Mouse (Mus musculus) hindlimb bud, embryonic 11.5 days (tissue): ENCODE results near the gene Rft1.

ENCODE experiments used
- DNase-seq: peaks from one replicate; pipeline ENCODE4 v3.0.0-alpha.2; 2012; ENCODE audit warnings: low read depth, low spot score; ENCODE audit errors: extremely low spot score

The Rft1 gene

DNA sequence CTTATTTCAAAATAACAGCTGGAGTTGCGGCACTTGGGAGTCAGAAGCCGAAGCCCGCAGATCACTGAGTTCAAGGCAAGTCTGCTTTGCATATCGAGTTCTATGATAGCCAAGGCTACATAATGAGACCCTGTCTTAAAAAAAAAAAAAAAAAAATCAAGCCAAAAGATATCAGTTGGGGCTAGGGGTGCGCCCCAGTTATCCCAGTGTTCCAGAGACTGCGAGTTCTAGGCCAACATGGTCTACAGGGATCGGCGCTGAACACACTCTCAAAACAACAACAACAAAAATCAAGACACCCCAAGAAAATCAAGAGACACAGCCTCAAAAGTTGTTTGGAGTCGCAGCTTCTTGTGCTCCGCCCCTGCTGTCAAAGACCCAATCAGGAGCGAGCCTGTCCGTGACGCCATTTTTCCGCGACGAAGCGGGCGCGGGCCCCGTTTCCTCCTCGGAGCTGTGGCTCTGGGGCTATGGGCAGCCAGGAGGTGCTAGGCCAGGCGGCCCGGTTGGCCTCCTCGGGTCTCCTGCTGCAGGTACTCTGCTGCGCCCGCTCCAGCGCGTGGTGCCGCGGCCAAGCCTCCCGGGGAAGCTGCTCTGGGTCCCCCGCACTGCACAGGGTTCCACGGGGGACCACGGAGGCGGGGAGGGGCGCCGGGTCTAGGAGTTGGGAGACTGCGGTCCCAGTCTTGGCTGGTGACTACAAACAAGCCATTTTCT, at the start of gene Rft1:
Rft1 (plus strand) TSS at position 418 of the 717 bp plus-strand sequence.
- DNase-seq: peak; percentile 89

DNA sequence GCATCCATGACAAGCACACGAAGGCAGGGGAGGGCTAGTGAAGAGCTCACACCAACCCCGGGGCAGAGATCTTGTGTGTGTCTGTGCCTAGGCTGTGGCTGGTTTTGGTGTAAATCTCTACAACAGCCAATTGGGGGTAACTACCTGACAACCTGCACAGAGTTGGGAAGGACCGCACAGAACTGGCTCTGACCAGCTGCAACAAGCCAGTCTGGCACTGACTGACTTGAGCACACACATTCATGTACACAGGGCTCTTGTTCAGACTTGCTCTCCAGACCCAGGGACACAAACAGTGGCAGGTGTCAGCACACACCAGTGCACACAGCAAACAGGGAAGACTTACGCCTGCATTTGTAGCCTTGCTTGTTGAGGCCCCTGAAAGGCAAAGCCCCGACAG, 47.3 kb upstream of the Rft1 start:
- DNase-seq: no peak

DNA sequence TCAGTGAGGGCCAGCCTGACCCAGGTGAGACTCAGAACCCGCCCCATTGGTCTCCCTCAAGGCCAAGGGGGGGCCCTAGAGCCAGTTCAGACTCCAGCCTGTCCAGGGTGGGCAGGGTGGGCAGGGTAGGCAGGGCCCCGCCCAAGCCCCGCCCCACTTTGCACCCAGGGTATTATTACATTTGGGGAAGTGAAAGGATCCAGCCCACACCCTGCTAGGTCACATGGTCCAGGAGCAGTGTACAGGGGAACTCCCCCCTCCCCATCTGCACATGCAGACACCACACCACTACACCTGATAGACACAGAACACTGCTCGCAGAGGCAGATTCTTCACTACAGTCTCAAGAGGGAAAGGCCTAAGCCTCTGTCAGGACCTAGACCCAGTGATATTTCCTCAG, 46.5 kb upstream of the Rft1 start:
- no peak for DNase-seq

GRCm38 (mm10) chr14:30608176-30608575, 46.0 kb upstream of the Rft1 start:
- no peak for DNase-seq

- DNase-seq: no peak
These were observed 44.7 kb upstream of the Rft1 start for GRCm38 (mm10) chr14:30609499-30609898.

GRCm38 (mm10) chr14:30610304-30610703, 43.9 kb upstream of the Rft1 start:
- DNase-seq: no peak

- DNase-seq: no peak
These were observed 43.2 kb upstream of the Rft1 start for GRCm38 (mm10) chr14:30610940-30611339.

DNA sequence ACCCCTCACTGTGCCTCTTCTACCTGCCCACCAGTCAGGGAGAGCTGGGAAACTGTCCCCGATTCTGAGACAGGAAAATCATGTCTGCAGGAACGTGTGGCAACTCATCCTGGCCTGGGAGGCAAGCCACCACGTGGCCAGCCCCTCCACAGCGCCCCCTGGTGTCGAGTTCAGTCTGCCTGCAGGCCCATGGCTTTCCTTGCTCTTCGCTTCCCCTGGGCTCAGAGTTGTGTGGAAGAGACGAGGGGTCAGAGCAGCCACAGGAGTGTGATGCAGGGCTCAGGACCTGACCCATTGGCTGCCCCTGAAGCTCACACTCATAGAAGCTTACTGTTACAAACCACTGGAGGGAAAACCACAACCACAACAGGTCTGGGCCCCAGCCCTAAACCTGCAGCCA, 41.6 kb upstream of the Rft1 start:
- peak; percentile 35 for DNase-seq

GRCm38 (mm10) chr14:30612962-30613715, 41.0 kb upstream of the Rft1 start:
- no peak for DNase-seq

- DNase-seq: no peak
These were observed 37.4 kb upstream of the Rft1 start for GRCm38 (mm10) chr14:30616751-30617150.

DNA sequence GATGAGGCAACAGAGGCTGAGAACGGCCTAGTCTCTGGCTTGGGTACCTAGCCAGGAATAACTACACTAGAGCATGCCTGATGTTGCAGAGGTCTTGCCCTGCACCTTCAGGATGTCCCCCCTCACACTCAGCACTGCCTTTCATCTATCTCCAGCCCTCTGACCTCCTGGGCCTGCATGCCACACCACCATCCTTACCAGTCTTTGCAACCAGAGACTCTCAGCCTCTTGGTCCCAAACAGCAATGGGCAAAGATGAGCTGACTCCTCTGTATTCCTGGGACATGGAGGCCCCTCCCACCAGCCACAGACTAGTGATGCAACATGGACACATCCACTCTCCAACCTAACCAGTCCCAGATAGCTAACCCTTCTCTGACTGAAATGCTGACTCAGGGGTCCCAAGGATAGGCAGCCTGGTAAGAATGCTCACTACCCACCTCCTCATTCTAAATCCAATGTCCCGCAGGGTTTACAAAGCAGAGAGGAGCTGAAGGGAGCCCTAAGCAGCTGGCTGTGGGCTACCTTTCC, 35.3 kb upstream of the Rft1 start:
- DNase-seq: no peak

DNA sequence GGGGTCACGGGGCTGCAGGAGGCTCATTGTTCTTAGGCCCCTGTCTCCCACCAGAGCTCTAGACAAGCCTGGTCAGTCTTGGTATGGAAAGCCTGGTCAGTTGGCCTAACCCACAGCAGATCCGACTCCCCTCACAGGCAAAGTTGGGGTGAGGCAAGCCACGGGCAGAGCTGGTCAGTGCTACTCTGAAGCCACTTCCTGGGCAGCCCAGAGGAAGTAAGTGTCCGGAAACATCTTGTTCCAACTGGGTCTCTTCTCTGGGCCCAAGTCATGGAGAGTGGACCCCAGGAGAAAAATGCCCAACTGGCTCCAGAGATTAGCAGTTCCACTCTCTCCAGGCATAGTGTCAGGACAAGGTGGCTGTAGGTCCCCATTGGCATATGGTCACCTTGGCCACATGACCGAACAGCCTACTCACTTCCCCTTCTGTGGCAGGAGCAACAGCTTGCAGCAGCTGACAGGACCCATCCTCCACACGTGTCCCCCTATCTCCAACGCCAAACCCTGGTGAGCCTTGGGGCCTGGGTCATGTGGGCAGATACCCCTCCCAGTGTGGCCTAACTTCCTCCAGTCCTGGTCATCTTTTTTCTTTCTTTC, 34.1 kb upstream of the Rft1 start:
- DNase-seq: no peak

GRCm38 (mm10) chr14:30622130-30622529, 32.0 kb upstream of the Rft1 start:
- DNase-seq: no peak

DNA sequence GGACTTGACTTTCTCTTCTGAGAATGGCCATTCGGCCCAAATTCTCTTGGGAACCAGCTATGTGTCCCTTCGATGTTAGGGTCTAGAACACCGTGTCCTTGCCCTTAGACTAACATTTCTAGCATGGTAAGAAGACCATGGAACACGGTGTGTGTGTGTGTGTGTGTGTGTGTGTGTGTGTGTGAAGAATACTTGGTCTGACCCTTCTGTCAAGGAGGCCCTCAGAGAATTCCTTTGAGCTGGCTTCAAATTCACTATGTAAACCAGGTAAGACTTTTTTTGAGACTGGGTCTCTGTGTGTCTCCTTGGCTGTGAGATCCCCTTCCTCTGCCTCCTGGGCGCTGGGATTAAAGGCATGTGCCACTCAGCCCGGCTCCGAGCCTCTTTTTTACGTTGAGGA, 31.6 kb upstream of the Rft1 start:
- no peak for DNase-seq

GRCm38 (mm10) chr14:30624277-30624721, 29.9 kb upstream of the Rft1 start:
- no peak for DNase-seq

DNA sequence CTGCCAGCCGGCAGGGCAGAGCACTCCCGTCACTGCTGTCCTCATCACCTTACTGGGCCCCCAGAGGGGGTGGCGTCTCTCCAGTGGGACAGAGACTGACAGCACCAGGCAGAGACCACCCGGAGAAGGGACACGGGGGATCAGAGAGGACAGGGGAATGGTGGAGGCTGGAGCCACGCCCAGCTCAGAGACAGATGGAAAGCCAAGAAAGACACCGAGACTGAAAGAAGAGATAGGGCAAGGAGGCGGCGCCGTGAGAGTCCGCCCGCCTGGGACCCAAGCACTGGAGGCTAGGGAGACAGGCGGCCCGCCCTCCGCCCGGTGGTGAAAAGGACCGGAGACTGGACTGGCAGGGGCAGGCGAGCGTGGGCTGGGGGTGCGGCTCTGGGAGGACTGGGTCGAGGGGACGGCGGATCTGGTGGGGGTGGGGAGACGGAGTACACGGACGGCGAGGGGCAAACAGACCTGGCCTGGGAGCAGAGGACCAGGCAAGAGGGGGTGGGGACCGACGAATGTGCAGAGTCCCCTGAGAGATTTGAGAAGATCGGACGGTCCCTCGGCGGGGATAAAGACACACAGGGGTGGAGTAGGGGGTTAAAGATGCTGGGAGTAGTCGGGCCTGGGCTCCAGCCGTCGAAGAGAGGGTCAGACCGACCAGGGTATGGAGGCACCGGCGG, 28.9 kb upstream of the Rft1 start:
- DNase-seq: no peak

DNA sequence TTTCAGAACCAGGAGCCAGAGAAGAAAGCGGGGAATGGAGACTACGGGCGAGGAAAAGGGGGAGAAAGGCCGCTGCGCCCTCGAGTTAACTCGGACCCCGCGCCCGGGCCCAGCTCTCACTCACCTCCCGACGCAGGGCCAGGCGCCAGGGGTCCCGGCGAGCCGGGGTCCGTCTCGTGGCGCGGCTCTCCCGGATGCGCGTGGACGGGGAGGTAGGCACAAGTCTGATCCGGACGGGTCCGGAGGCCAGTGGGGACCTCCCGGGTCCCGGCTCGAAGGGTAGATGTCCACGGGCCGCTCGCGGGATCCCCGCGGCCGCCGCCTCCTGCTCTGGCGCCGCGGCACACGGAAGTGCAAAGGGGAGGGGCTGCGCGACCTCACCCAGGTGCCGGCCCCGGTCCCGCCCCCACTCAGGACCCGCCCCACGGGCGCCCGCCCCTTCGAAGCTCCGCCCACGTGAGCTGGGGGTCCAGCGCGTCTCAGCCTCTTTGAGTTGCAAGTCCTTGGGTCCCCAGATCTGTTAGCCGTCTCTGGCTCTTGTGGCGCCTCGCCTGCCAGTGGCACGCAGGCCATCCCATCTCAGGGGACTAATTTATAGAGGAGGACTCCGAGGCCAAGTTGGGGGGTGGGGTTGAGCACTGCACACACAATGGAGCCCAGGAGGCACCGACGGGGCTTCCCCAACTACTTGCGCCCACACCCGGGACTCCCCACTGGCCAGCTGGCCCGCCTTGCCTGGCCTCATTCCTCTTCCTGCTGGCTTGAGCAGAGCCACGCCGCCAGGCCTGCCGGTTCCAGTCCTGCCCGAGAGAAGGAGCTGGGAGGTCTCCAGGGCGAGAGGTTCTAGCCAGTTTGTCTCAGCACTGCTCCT, 28.1 kb upstream of the Rft1 start, which contains the start of gene Prkcd:
Prkcd (minus strand) TSS at position 355 of the 871 bp plus-strand sequence.
- DNase-seq: peak; percentile 28

DNA sequence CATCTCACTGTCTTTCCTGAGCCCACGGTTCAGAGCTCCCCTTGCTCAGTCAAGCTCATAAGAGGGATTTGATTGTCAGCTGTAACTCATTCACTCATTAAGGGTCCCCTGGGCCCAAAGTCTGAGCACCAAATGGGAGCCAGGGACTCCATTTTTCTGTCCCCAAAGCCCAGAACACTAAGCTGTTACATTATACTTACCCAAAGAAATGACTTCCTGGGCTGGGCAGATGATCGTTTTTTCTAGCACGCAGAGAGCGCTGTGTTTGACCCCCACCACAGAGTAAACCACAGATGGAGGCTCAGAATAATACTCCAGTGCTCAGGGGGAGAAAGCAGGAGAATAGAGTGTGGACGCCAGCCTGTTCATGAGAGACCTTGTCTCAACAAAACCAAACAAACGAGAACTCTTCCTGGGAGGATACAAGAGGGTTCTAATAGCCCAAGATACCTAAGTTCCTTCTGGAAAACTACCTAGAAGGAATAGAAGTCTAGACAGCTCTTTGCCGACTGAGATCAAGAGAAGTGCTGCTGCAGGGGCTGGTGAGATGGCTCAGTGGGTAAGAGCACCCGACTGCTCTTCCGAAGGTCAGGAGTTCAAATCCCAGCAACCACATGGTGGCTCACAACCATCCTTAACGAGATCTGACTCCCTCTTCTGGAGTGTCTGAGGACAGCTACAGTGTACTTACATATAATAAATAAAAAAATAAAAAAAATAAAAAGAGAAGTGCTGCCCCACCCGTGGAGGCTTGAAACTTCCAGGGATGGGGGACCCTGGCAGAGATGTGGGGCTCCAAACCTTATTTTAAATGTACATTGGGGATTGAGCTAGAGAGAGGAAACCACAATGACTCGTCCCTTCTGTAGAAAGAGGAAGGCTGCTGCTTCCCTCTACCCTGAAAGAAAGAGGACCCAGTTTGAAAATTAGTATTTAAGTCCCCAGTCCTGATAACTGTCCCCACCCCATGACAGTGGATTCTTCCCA, 27.1 kb upstream of the Rft1 start:
- DNase-seq: no peak

GRCm38 (mm10) chr14:30628235-30628634, 25.9 kb upstream of the Rft1 start:
- no peak for DNase-seq
